Mouse (Mus musculus) heart, embryonic 12.5 days (tissue): ENCODE data around the gene Slc1a3. TPM values are rescaled to one million over a fixed set of nuclear protein-coding genes. Genes with fewer than 3 reads are reported as not detected.

Experiments
- ATAC-seq: fragments of 200-750 bp; cut with Nextera tagmentation; 2 replicates; pipeline ENCODE4 v1.8.0; 2017; ENCODE audit warnings: moderate TSS enrichment, moderate library complexity; ENCODE audit not compliant: insufficient number of reproducible peaks, low FRiP score
- H3K27ac ChIP-seq: fragments of 300-500 bp; sonication (generic); 2 replicates; pipeline ENCODE4 v1.5.1; 2016; ENCODE audit warnings: mild to moderate bottlenecking, moderate library complexity; ENCODE audit not compliant: poor library complexity, severe bottlenecking
- H3K27me3 ChIP-seq: fragments of 300-500 bp; sonication (generic); replicated peaks from 2 replicates; pipeline ENCODE4 v1.6.1; 2016; ENCODE audit warnings: mild to moderate bottlenecking, moderate library complexity
- H3K36me3 ChIP-seq: fragments of 300-500 bp; sonication (generic); 2 replicates; pipeline ENCODE4 v1.6.1; 2016; ENCODE audit warnings: mild to moderate bottlenecking, moderate library complexity
- H3K4me1 ChIP-seq: fragments of 300-500 bp; sonication (generic); replicated peaks from 2 replicates; pipeline ENCODE4 v1.6.1; 2016; ENCODE audit warnings: mild to moderate bottlenecking
- H3K4me2 ChIP-seq: fragments of 300-500 bp; sonication (generic); 2 replicates; pipeline ENCODE4 v1.6.1; 2016; ENCODE audit warnings: mild to moderate bottlenecking, moderate library complexity
- H3K4me3 ChIP-seq: fragments of 300-500 bp; sonication (generic); 2 replicates; pipeline ENCODE4 v1.5.1; 2016; ENCODE audit warnings: mild to moderate bottlenecking
- H3K9ac ChIP-seq: fragments of 300-500 bp; sonication (generic); 2 replicates; pipeline ENCODE4 v1.6.1; 2016; ENCODE audit warnings: mild to moderate bottlenecking, moderate library complexity
- H3K9me3 ChIP-seq: fragments of 300-500 bp; sonication (generic); replicated peaks from 2 replicates; pipeline ENCODE4 v1.6.1; 2016; ENCODE audit warnings: mild to moderate bottlenecking, moderate library complexity
- WGBS: fragments of 180-500 bp; shearing (Covaris S2); methylation state at CpG from one replicate; pipeline ENCODE4 v1.1.7; 2016; 5-methylcytosine and 5-hydroxymethylcytosine counted together
- polyA plus RNA-seq: library from polyadenylated mRNA; unstranded; fragments of >200 nt; fragmentation: Nextera tagmentation; extraction: Ambion mirVana; gene quantifications from 2 replicates; pipeline ENCODE4 v1.2.1, GENCODE M21; 2016

Gene Slc1a3
- polyA plus RNA-seq, 1 experiment from 2014 or later, result 19.7 TPM

- Histone ChIP-seq H3K4me3 (no peak overlapping the region), H3K4me2 (no peak overlapping the region), H3K9me3 (no peaks in the 10 kb centered on the region), H3K27me3 (no peaks in the 10 kb centered on the region), H3K4me1 (peaks cover 49% of the 10 kb centered on the region), H3K27ac (peak overlapping the region; percentile 4; the same call in 1 of the 2 replicates), H3K36me3 (no peaks in the 10 kb centered on the region), H3K9ac (no peak overlapping the region)
- ATAC-seq, result peak; percentile 77
- WGBS, result 66% methylated on average over 8 of the region's 8 CpGs
These were observed 52.2 kb downstream of the Slc1a3 start for GRCm38 (mm10) chr15:8658086-8658980.

GRCm38 (mm10) chr15:8655251-8655650, 55.3 kb downstream of the Slc1a3 start:
- Histone ChIP-seq H3K27ac (no peak overlapping the region), H3K4me3 (no peak overlapping the region), H3K36me3 (0 out of 2 replicates have a peak, but pooled peaks cover 2% of the 10 kb centered on the region), H3K4me1 (peaks cover 21% of the 10 kb centered on the region), H3K27me3 (no peaks in the 10 kb centered on the region), H3K9me3 (no peaks in the 10 kb centered on the region), H3K9ac (no peak overlapping the region), H3K4me2 (no peak overlapping the region)
- ATAC-seq, result no peak
- 81% methylated on average over 9 of the region's 9 CpGs for WGBS

GRCm38 (mm10) chr15:8652637-8653036, 57.9 kb downstream of the Slc1a3 start:
- WGBS, result 86% methylated on average over 8 of the region's 8 CpGs
- Histone ChIP-seq H3K27me3 (no peaks in the 10 kb centered on the region), H3K9ac (no peak overlapping the region), H3K27ac (no peak overlapping the region), H3K4me1 (no peaks in the 10 kb centered on the region), H3K36me3 (0 out of 2 replicates have a peak, but pooled peaks cover 3% of the 10 kb centered on the region), H3K4me2 (no peak overlapping the region), H3K9me3 (no peaks in the 10 kb centered on the region), H3K4me3 (no peak overlapping the region)
- no peak for ATAC-seq

- Histone ChIP-seq H3K27me3 (no peaks in the 10 kb centered on the region), H3K4me3 (no peak overlapping the region), H3K9ac (no peak overlapping the region), H3K4me2 (no peak overlapping the region), H3K36me3 (peaks cover 24% of the 10 kb centered on the region), H3K4me1 (no peaks in the 10 kb centered on the region), H3K9me3 (no peaks in the 10 kb centered on the region), H3K27ac (no peak overlapping the region)
- no peak for ATAC-seq
- WGBS, result 78% methylated on average over 8 of the region's 8 CpGs
These were observed 66.4 kb downstream of the Slc1a3 start for GRCm38 (mm10) chr15:8643997-8644692.

- Histone ChIP-seq H3K36me3 (peaks cover 42% of the 10 kb centered on the region), H3K9ac (no peak overlapping the region), H3K9me3 (no peaks in the 10 kb centered on the region), H3K4me3 (no peak overlapping the region), H3K27ac (no peak overlapping the region), H3K4me2 (no peak overlapping the region), H3K4me1 (no peaks in the 10 kb centered on the region), H3K27me3 (no peaks in the 10 kb centered on the region)
- 69% methylated on average over 2 of the region's 2 CpGs for WGBS
- no peak for ATAC-seq
These were observed 70.7 kb downstream of the Slc1a3 start for GRCm38 (mm10) chr15:8639856-8640255.

GRCm38 (mm10) chr15:8638568-8639325, 71.8 kb downstream of the Slc1a3 start:
- no peak for ATAC-seq
- Histone ChIP-seq H3K4me1 (no peaks in the 10 kb centered on the region), H3K27ac (no peak overlapping the region), H3K9ac (no peak overlapping the region), H3K27me3 (no peaks in the 10 kb centered on the region), H3K4me2 (no peak overlapping the region), H3K4me3 (no peak overlapping the region), H3K9me3 (no peaks in the 10 kb centered on the region), H3K36me3 (peaks cover 42% of the 10 kb centered on the region)
- WGBS, result 80% methylated on average over 15 of the region's 15 CpGs

GRCm38 (mm10) chr15:8637283-8637682, 73.3 kb downstream of the Slc1a3 start:
- WGBS, result 85% methylated on average over 2 of the region's 2 CpGs
- Histone ChIP-seq H3K9me3 (no peaks in the 10 kb centered on the region), H3K4me3 (no peak overlapping the region), H3K4me1 (peaks cover 4% of the 10 kb centered on the region), H3K36me3 (peaks cover 33% of the 10 kb centered on the region), H3K27me3 (no peaks in the 10 kb centered on the region), H3K9ac (no peak overlapping the region), H3K4me2 (no peak overlapping the region), H3K27ac (no peak overlapping the region)
- no peak for ATAC-seq

GRCm38 (mm10) chr15:8635974-8636373, 74.6 kb downstream of the Slc1a3 start:
- no peak overlapping the region for H3K4me2 ChIP-seq
- no peak overlapping the region for H3K27ac ChIP-seq
- no peaks in the 10 kb centered on the region for H3K27me3 ChIP-seq
- ATAC-seq, result no peak
- WGBS, result 90% methylated on average over 15 of the region's 15 CpGs
- peaks cover 8% of the 10 kb centered on the region for H3K4me1 ChIP-seq
- no peak overlapping the region for H3K9ac ChIP-seq
- H3K36me3 ChIP-seq, result peaks cover 25% of the 10 kb centered on the region
- no peaks in the 10 kb centered on the region for H3K9me3 ChIP-seq
- H3K4me3 ChIP-seq, result no peak overlapping the region

- no peaks in the 10 kb centered on the region for H3K27me3 ChIP-seq
- no peak overlapping the region for H3K9ac ChIP-seq
- no peak overlapping the region for H3K4me3 ChIP-seq
- H3K4me1 ChIP-seq, result peaks cover 8% of the 10 kb centered on the region
- ATAC-seq, result no peak
- H3K4me2 ChIP-seq, result no peak overlapping the region
- H3K36me3 ChIP-seq, result peaks cover 24% of the 10 kb centered on the region
- H3K27ac ChIP-seq, result no peak overlapping the region
- WGBS, result 67% methylated on average over 4 of the region's 4 CpGs
- H3K9me3 ChIP-seq, result no peaks in the 10 kb centered on the region
These were observed 75.8 kb downstream of the Slc1a3 start for GRCm38 (mm10) chr15:8634807-8635206.

- H3K4me2 ChIP-seq, result no peak overlapping the region
- peaks cover 8% of the 10 kb centered on the region for H3K4me1 ChIP-seq
- no peak overlapping the region for H3K4me3 ChIP-seq
- H3K36me3 ChIP-seq, result peaks cover 24% of the 10 kb centered on the region
- H3K9me3 ChIP-seq, result no peaks in the 10 kb centered on the region
- 75% methylated on average over 3 of the region's 3 CpGs for WGBS
- no peak overlapping the region for H3K27ac ChIP-seq
- H3K9ac ChIP-seq, result no peak overlapping the region
- H3K27me3 ChIP-seq, result no peaks in the 10 kb centered on the region
- ATAC-seq, result no peak
These were observed 76.2 kb downstream of the Slc1a3 start for GRCm38 (mm10) chr15:8634355-8634754.

GRCm38 (mm10) chr15:8633375-8633774, 77.2 kb downstream of the Slc1a3 start:
- 55% methylated on average over 6 of the region's 6 CpGs for WGBS
- peaks cover 8% of the 10 kb centered on the region for H3K4me1 ChIP-seq
- no peak overlapping the region for H3K4me2 ChIP-seq
- no peak overlapping the region for H3K27ac ChIP-seq
- no peaks in the 10 kb centered on the region for H3K9me3 ChIP-seq
- peaks cover 17% of the 10 kb centered on the region for H3K36me3 ChIP-seq
- no peak overlapping the region for H3K4me3 ChIP-seq
- H3K9ac ChIP-seq, result no peak overlapping the region
- no peak for ATAC-seq
- H3K27me3 ChIP-seq, result no peaks in the 10 kb centered on the region
